Mouse (Mus musculus) neutrophil, adult 59 days (primary cell): Measurements from ENCODE around the gene Ugt1a8. TPM values are rescaled to one million over a fixed set of nuclear protein-coding genes. Genes with fewer than 3 reads are reported as not detected.

Source experiments
- total RNA-seq, 2 experiments: library from RNA; stranded (reverse); gene quantifications; 1 replicate in 1 of 2; 2 replicates in 1 of 2; pipeline ENCODE4 v1.2.4; 2023

Gene Ugt1a8
- total RNA-seq: not detected

GRCm38 (mm10) chr1:88087513-88087912 lies at the start of gene Ugt1a8:
TSS of gene Ugt1a8 (plus strand) at chr1:88087813.

DNA sequence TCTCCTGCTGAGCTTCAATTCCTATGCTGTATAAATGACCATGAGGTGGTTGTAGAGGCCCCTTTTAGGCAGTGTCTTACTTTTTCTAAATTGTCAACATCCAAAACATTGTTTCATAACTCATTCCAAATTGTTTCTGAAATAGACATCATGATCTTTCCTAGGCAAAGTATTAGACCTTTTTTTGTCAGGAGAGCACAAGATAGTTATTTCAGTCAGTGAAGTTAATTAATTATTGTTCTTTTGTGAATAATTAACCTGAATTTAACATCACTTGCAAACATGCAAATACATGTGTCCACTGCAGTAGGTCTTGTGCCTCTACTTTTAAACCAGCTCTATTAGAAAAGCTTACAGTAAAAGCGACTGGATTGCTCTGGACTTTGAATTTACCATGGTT lies 32.5 kb upstream of the Ugt1a8 start, which contains the start of gene Ugt1a10:
Gene Ugt1a10, plus strand, starts transcription at position 301 of the 400 bp plus-strand sequence.

GRCm38 (mm10) chr1:88070495-88070894 lies 17.1 kb upstream of the Ugt1a8 start, which contains the start of gene Ugt1a9:
TSS of gene Ugt1a9 (plus strand) at chr1:88070800.

DNA sequence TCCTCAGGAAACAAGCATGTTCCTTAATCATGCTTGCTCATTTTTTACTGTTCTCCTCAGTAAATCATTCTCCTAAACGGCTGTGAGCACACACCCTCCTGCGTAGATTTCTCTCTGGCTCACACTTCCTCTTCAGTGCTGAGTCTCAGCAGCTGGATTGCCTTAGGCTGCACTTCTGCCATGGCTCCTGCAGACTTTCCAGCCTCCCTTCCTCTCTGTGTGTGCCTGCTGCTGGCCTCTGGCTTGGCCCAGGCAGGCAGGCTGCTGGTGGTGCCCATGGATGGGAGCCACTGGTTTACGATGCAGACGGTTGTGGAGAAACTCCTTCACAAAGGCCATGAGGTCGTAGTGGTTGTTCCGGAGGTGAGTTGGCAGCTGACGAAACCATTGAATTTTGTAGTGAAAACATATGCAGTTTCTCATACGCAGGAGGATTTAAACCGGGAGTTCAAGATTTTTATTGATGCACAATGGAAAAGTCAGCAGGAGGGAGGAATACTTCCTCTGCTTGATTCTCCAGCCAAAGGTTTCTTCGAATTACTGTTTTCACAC lies 7.4 kb downstream of the Ugt1a8 start, which contains the start of gene Ugt1a7c:
Gene Ugt1a7c, plus strand, starts transcription at position 122 of the 552 bp plus-strand sequence.

GRCm38 (mm10) chr1:88103019-88103418 lies 15.4 kb downstream of the Ugt1a8 start, which contains the start of gene Ugt1a6b:
TSS of gene Ugt1a6b (plus strand) at chr1:88103252.

GRCm38 (mm10) chr1:88134457-88135011 lies 46.9 kb downstream of the Ugt1a8 start, which contains the start of gene Ugt1a6a:
TSS of gene Ugt1a6a (plus strand) at chr1:88134809.

GRCm38 (mm10) chr1:88165711-88166110 lies 78.1 kb downstream of the Ugt1a8 start, which contains the start of gene Ugt1a5:
TSS of gene Ugt1a5 (plus strand) at chr1:88166012.

DNA sequence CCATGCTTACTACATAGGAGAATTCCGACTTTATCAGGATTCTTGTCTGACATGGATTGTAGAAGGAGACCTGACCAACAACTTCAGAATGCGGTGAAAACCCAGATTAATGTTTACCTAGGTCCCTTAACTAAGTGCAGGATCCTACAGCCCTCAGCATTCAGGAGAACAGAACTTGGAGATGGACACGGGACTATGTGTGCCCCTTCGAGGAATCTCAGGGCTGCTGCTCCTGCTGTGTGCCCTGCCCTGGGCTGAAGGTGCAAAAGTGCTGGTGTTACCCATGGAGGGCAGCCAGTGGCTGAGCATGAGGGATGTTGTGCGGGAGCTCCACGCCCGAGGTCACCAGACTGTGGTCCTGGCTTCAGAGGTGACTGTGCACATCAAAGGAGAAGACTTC lies 112.8 kb downstream of the Ugt1a8 start, which contains the start of gene Ugt1a2:
Gene Ugt1a2, plus strand, starts transcription at position 146 of the 400 bp plus-strand sequence.

GRCm38 (mm10) chr1:88205294-88205922 lies 117.8 kb downstream of the Ugt1a8 start, which contains the start of gene Dnajb3:
TSS of gene Dnajb3 (minus strand) at chr1:88205782.

GRCm38 (mm10) chr1:88211812-88212211 lies 124.2 kb downstream of the Ugt1a8 start, which contains the start of gene Ugt1a1:
TSS of gene Ugt1a1 (plus strand) at chr1:88211959.

GRCm38 (mm10) chr1:88226670-88227379 lies 139.2 kb downstream of the Ugt1a8 start, which contains the start of gene Mroh2a:
TSS of gene Mroh2a (plus strand) at chr1:88226986.

Other genes starting within 250 kb of the Ugt1a8 start
- gene Dgkd, start 234.5 kb upstream of the Ugt1a8 start, total RNA-seq: 100 to 1,000 TPM; 138 to 162 TPM
- gene Usp40, start 79.3 kb upstream of the Ugt1a8 start, total RNA-seq: 1 to 10 TPM; 5.2 to 6.6 TPM
- not detected for gene Ugt1a10, start 32.4 kb upstream of the Ugt1a8 start, total RNA-seq
- gene Ugt1a9, start 17.0 kb upstream of the Ugt1a8 start, total RNA-seq: not detected
- 100 to 1,000 TPM in 1 of 2 experiments, 10 to 100 TPM in 1; 93.1 to 108 TPM for gene Ugt1a7c, start 7.2 kb downstream of the Ugt1a8 start, total RNA-seq
- gene Ugt1a6b, start 15.4 kb downstream of the Ugt1a8 start, total RNA-seq: 10 to 100 TPM; 37.4 to 38.6 TPM
- 10 to 100 TPM; 33.4 to 34.3 TPM for gene Ugt1a6a, start 47.0 kb downstream of the Ugt1a8 start, total RNA-seq
- gene Ugt1a5, start 78.2 kb downstream of the Ugt1a8 start, total RNA-seq: 10 to 100 TPM; 20.3 to 20.9 TPM
- 10 to 100 TPM; 10.2 to 11.9 TPM for gene Ugt1a2, start 112.8 kb downstream of the Ugt1a8 start, total RNA-seq
- gene Dnajb3, start 118.0 kb downstream of the Ugt1a8 start, total RNA-seq: under 1 TPM in 1 of 2 experiments, not detected in 1; 0.33 TPM
- 10 to 100 TPM in 1 of 2 experiments, 1 to 10 TPM in 1; 9.5 to 10.5 TPM for gene Ugt1a1, start 124.1 kb downstream of the Ugt1a8 start, total RNA-seq
- gene Mroh2a, start 139.2 kb downstream of the Ugt1a8 start, total RNA-seq: 1 to 10 TPM; 1.2 to 2.9 TPM
- gene Hjurp, start 189.8 kb downstream of the Ugt1a8 start, total RNA-seq: 100 to 1,000 TPM; 180 to 205 TPM
- not detected for gene Trpm8, start 189.8 kb downstream of the Ugt1a8 start, total RNA-seq